Mouse (Mus musculus) lung, adult 2 months (tissue): Measurements from ENCODE around the gene Ly6g6c.

Source experiments
- CTCF ChIP-seq: fragments of 200-500 bp; IDR thresholded peaks from 2 replicates; pipeline ENCODE4 v1.5.1; 2011; ENCODE audit warnings: mild to moderate bottlenecking, low read length, control low read depth; ENCODE audit not compliant: insufficient read depth
- POLR2A ChIP-seq: fragments of 200-500 bp; IDR thresholded peaks from 2 replicates; pipeline ENCODE4 v1.6.1; 2011; ENCODE audit warnings: low read depth, mild to moderate bottlenecking, control low read depth, low read length, borderline replicate concordance; ENCODE audit errors: extremely low read depth

GRCm38 (mm10) chr17:35016791-35017705 is 48.1 kb upstream of the Ly6g6c start:
- TF ChIP-seq CTCF (no peak), POLR2A (no peak)
